Mouse (Mus musculus) MEL (cell line): ENCODE measurements around the gene Gm45234.

Source experiments
- CHD2 ChIP-seq: IDR thresholded peaks from 2 replicates; pipeline ENCODE4 v1.6.1; 2011; ENCODE audit warnings: low read length, improper control_type of control experiment
- CTCF ChIP-seq, 3 experiments: IDR thresholded peaks in 2 of 3; conservative IDR thresholded peaks in 1 of 3; 2 replicates each; pipeline ENCODE4 v1.5.1; 2011 to 2012; ENCODE audit warnings: low read length in 3 of 3, low read depth in 2 of 3, mild to moderate bottlenecking in 2 of 3, improper control_type of control experiment in 1 of 3, inconsistent platforms in 1 of 3, mixed read lengths in 1 of 3, moderate library complexity in 1 of 3; ENCODE audit not compliant: control insufficient read depth in 1 of 3, insufficient read depth in 1 of 3, poor library complexity in 1 of 3, severe bottlenecking in 1 of 3
- E2F4 ChIP-seq: IDR thresholded peaks from 2 replicates; pipeline ENCODE4 v1.6.1; 2011; ENCODE audit warnings: low read depth, low read length, improper control_type of control experiment, borderline replicate concordance
- EP300 ChIP-seq, 2 experiments: IDR thresholded peaks; 2 replicates each; pipeline ENCODE4 v1.6.1; 2011; ENCODE audit warnings: improper control_type of control experiment in 2 of 2, low read length in 2 of 2, low read depth in 1 of 2, mild to moderate bottlenecking in 1 of 2
- ETS1 ChIP-seq: IDR thresholded peaks from 2 replicates; pipeline ENCODE4 v1.6.1; 2012; ENCODE audit warnings: low read depth, mild to moderate bottlenecking, inconsistent platforms, low read length, improper control_type of control experiment, moderate library complexity
- HCFC1 ChIP-seq: IDR thresholded peaks from 2 replicates; pipeline ENCODE4 v1.6.1; 2012; ENCODE audit warnings: low read depth, mild to moderate bottlenecking, inconsistent platforms, low read length, improper control_type of control experiment, moderate library complexity
- MAFK ChIP-seq: IDR thresholded peaks from 2 replicates; pipeline ENCODE4 v1.6.1; 2011; ENCODE audit warnings: low read depth, mild to moderate bottlenecking, low read length, improper control_type of control experiment, borderline replicate concordance
- MYC ChIP-seq: IDR thresholded peaks from 2 replicates; pipeline ENCODE4 v1.6.1; 2011; ENCODE audit warnings: low read depth, mild to moderate bottlenecking, low read length, improper control_type of control experiment, moderate library complexity
- POLR2A ChIP-seq, 2 experiments: IDR thresholded peaks; 2 replicates each; pipeline ENCODE4 v1.6.1; 2011 to 2012; ENCODE audit warnings: low read length in 2 of 2, mild to moderate bottlenecking in 2 of 2, control low read depth in 1 of 2, improper control_type of control experiment in 1 of 2, low read depth in 1 of 2, moderate library complexity in 1 of 2; ENCODE audit not compliant: control insufficient read depth in 1 of 2, insufficient read depth in 1 of 2, poor library complexity in 1 of 2
- TBP ChIP-seq: IDR thresholded peaks from 2 replicates; pipeline ENCODE4 v1.8.0; 2011; ENCODE audit warnings: low read depth, low read length, improper control_type of control experiment
- UBTF ChIP-seq: IDR thresholded peaks from 2 replicates; pipeline ENCODE4 v1.6.1; 2012; ENCODE audit warnings: low read depth, mild to moderate bottlenecking, inconsistent platforms, low read length, improper control_type of control experiment, moderate library complexity, borderline replicate concordance; ENCODE audit not compliant: insufficient read depth
- USF1 ChIP-seq: IDR thresholded peaks from 2 replicates; pipeline ENCODE4 v1.6.1; 2014; ENCODE audit warnings: low read depth, mild to moderate bottlenecking, inconsistent platforms, low read length, improper control_type of control experiment, moderate library complexity
- USF2 ChIP-seq, 2 experiments: IDR thresholded peaks; 2 replicates each; pipeline ENCODE4 v1.6.1; 2011 to 2012; ENCODE audit warnings: improper control_type of control experiment in 2 of 2, low read length in 2 of 2, borderline replicate concordance in 1 of 2, inconsistent platforms in 1 of 2, low read depth in 1 of 2, mild to moderate bottlenecking in 1 of 2; ENCODE audit not compliant: insufficient read depth in 1 of 2
- ZNF384 ChIP-seq: IDR thresholded peaks from 2 replicates; pipeline ENCODE4 v1.6.1; 2012; ENCODE audit warnings: low read depth, mild to moderate bottlenecking, inconsistent platforms, low read length, improper control_type of control experiment

DNA sequence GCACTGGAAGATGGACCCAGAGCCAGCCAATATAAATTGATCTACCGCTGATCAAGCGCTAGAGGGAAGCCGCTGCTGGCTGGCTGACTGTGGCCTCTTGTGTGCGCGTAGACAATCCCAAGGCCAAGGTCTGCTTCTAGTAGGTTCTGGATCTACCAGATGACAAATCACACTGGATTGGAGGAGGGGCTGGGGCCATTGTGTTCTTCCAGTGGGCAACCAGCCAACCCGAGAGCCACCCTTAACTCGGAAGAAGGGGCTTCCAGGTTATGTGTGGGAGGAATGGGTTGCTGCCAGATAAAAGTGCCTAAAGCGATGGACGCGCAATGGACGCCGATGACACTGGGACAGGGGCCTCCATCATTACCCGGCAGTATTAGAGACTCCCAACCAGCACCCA lies 37.9 kb downstream of the Gm45234 start:
- TF ChIP-seq MAFK (no peak), USF1 (no peak), CTCF (IDR thresholded peaks at IDR 0.05 in 2 of 3, conservative IDR thresholded peaks at IDR 0.05 in 1 of 3; ENCODE audit: control insufficient read depth in 1 of 3, insufficient read depth in 1 of 3, low read depth in 2 of 3, low read length in 3 of 3, poor library complexity in 1 of 3, severe bottlenecking in 1 of 3) (no peak), MYC (no peak), ZNF384 (no peak), EP300 (IDR thresholded peaks at IDR 0.05; ENCODE audit: low read depth in 1 of 2, low read length in 2 of 2) (no peak), ETS1 (no peak), POLR2A (IDR thresholded peaks at IDR 0.05; ENCODE audit: control insufficient read depth in 1 of 2, insufficient read depth in 1 of 2, low read depth in 1 of 2, low read length in 2 of 2, poor library complexity in 1 of 2) (no peak), HCFC1 (no peak), UBTF (no peak), TBP (no peak), CHD2 (no peak), E2F4 (no peak), USF2 (IDR thresholded peaks at IDR 0.05; ENCODE audit: borderline replicate concordance in 1 of 2, insufficient read depth in 1 of 2, low read depth in 1 of 2, low read length in 2 of 2) (no peak)
